Mouse (Mus musculus): ENCODE data around the gene Krt82.
A peak's percentile ranks its signal among the peaks of the same experiment; 100 is the strongest.

Gene Krt82

GRCm38 (mm10) chr15:101508247-101508646 lies 42.2 kb downstream of the Krt82 start:
- DNase-seq = no peak

GRCm38 (mm10) chr15:101506896-101507758 lies 43.3 kb downstream of the Krt82 start:
- peak; percentile 87 for DNase-seq

- peak; percentile 92 for DNase-seq
Measured at GRCm38 (mm10) chr15:101497181-101497580, 53.3 kb downstream of the Krt82 start.

- no peak for DNase-seq
Measured at GRCm38 (mm10) chr15:101495266-101495665, 55.2 kb downstream of the Krt82 start.

GRCm38 (mm10) chr15:101494203-101494602 lies 56.3 kb downstream of the Krt82 start:
- DNase-seq = peak; percentile 89

- DNase-seq = peak; percentile 83
Measured at GRCm38 (mm10) chr15:101493713-101494112, 56.8 kb downstream of the Krt82 start.

- no peak for DNase-seq
Measured at GRCm38 (mm10) chr15:101492718-101493117, 57.7 kb downstream of the Krt82 start.

GRCm38 (mm10) chr15:101491431-101491830 lies 59.0 kb downstream of the Krt82 start, which contains the start of gene Krt83:
Gene Krt83, minus strand, starts transcription at chr15:101491512.
- no peak for DNase-seq

Data from heart, adult 11 months (tissue).